In the genomic region with DNA sequence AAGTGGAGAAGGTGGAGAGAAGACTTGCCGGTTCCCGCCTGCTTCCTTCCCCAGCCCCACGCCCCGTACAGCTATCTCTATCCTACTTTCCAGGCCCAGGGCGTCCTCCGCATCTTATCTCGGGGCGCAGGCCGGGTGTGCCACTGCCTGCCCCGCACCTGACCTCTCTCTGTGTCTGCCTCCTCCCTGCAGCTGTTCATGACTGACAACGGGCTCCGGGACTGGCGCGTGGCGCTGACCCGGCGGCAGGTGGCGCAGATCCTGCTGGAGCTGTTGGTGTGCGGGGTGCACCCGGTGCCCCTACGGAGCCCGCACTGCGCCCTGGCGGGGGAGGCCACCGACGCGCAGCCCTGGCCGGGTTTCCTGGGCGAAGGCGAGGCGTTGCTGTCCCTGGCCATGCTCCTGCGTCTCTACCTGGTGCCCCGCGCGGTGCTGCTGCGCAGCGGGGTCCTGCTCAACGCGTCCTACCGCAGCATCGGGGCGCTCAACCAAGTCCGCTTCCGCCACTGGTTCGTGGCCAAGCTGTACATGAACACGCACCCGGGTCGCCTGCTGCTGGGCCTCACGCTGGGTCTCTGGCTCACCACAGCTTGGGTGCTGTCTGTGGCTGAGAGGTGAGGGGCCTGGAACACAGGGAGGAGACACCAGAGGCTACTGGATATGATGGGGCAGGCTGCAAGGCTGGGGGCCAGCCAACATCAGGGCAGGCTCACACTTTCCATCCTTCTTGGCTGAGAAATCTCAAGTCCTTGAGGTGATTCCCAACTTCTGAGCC, we compare ENCODE assay signal across 9 mouse cellular contexts. TPM values are rescaled to one million over a fixed set of nuclear protein-coding genes. Genes with fewer than 3 reads are reported as not detected.
A peak's percentile ranks its signal among the peaks of the same experiment; 100 is the strongest.
DNase-seq lines count a peak whose midpoint lies in the region; ATAC-seq lines count a peak whose summit lies in the region.
"Had no signal": no experiment of that assay in that cellular context is flagged by ENCODE, and none has a peak within 500 bp of the region (broad histone marks: within the 10 kb centered on the region; RNA-seq: fewer than 3 reads in every experiment).

No protein-coding gene starts in this region.

- no peaks in the 10 kb centered on the region for H3K36me3 ChIP-seq in forebrain, embryonic 13.5 days (ENCODE audit: poor library complexity, severe bottlenecking)
- H3K36me3 ChIP-seq in hindbrain, embryonic 16.5 days (ENCODE audit: control insufficient read depth, insufficient read depth, low read length): no peaks in the 10 kb centered on the region

- WGBS in forebrain, embryonic 13.5 days: 9% methylated on average over 47 of the region's 49 CpGs
- 9% methylated on average over 36 of the region's 49 CpGs for WGBS in hindbrain, embryonic 16.5 days

- peaks cover 17% of the 10 kb centered on the region; the same call in 1 of the 2 replicates for H3K27me3 ChIP-seq in forebrain, embryonic 13.5 days
- H3K27me3 ChIP-seq in hindbrain, embryonic 16.5 days (replicated peaks; ENCODE audit: control insufficient read depth, insufficient read depth, low read length): peaks cover 3% of the 10 kb centered on the region; the same call in 1 of the 2 replicates
- H3K27me3 ChIP-seq: CH12.LX had no signal

- no peaks in the 10 kb centered on the region for H3K9me3 ChIP-seq in forebrain, embryonic 13.5 days (replicated peaks)
- no peaks in the 10 kb centered on the region for H3K9me3 ChIP-seq in hindbrain, embryonic 16.5 days (ENCODE audit: control insufficient read depth, low read length)

- H3K4me3 ChIP-seq in forebrain, embryonic 13.5 days: peak overlapping the region; percentile 31
- peak overlapping the region; percentile 24 for H3K4me3 ChIP-seq in hindbrain, embryonic 16.5 days (ENCODE audit: low read length)

- H3K27ac ChIP-seq in forebrain, embryonic 13.5 days: no peak overlapping the region
- no peak overlapping the region for H3K27ac ChIP-seq in hindbrain, embryonic 16.5 days (ENCODE audit: low read depth, low read length)

- peak overlapping the region; percentile 50 for H3K9ac ChIP-seq in forebrain, embryonic 13.5 days
- H3K9ac ChIP-seq in hindbrain, embryonic 16.5 days (ENCODE audit: low read depth, low read length): peak overlapping the region; percentile 44

- peak; percentile 49 to 63 for DNase-seq in heart, adult 18-20 months
- no peak for DNase-seq in heart, postnatal 25 days (ENCODE audit: low spot score)
- DNase-seq in c-Kit-positive CD71-positive TER-119-positive erythroid progenitor cells, embryonic 14.5 days (ENCODE audit: low spot score): peak; percentile 95
- peak; percentile 63 for DNase-seq in lung, postnatal 10 days
- DNase-seq in spleen, postnatal 10 days (ENCODE audit: low spot score in 2 of 2): peak; percentile 89 to 95
- no peak for DNase-seq in left cerebral cortex, postnatal 14 days (ENCODE audit: low spot score in 2 of 2)

- intact Hi-C loops in heart, postnatal 25 days (cut with DNase I): no loop called here
- intact Hi-C loops in left cerebral cortex, postnatal 14 days (cut with DNase I): no loop called here

- ATAC-seq in forebrain, embryonic 13.5 days: peak; percentile 57; the same call in 1 of the 2 replicates
- peak; percentile 43 for ATAC-seq in hindbrain, embryonic 16.5 days

- H3K4me1 ChIP-seq in forebrain, embryonic 13.5 days: peaks cover 20% of the 10 kb centered on the region
- peaks cover 9% of the 10 kb centered on the region for H3K4me1 ChIP-seq in hindbrain, embryonic 16.5 days (ENCODE audit: control insufficient read depth, insufficient read depth, low read depth, low read length)

- H3K4me2 ChIP-seq in forebrain, embryonic 13.5 days: peak overlapping the region; percentile 57
- H3K4me2 ChIP-seq in hindbrain, embryonic 16.5 days (ENCODE audit: low read length): peak overlapping the region; percentile 55

RNA-seq across cellular contexts. Expression of a gene that starts 7.2 kb away (rescaled TPM):
- total RNA-seq in heart, adult 18-20 months (2021): 1 to 10 TPM in 1 of 2 experiments, under 1 TPM in 1; 0.69 to 2.4 TPM
- total RNA-seq in heart, postnatal 25 days (2021): under 1 TPM; 0.70 to 0.81 TPM
- polyA plus RNA-seq in forebrain, embryonic 13.5 days (2015; fragmentation: Nextera tagmentation; extraction: Ambion mirVana): 0.40 and 0.44 TPM in 2 replicates
- polyA plus RNA-seq in hindbrain, embryonic 16.5 days (2015; fragmentation: Nextera tagmentation; extraction: Ambion mirVana): 2.5 and 3.2 TPM in 2 replicates
- total RNA-seq in left cerebral cortex, postnatal 14 days (2021): under 1 TPM; 0.32 to 0.40 TPM

RNA-seq across cellular contexts. Expression of a gene that starts 22.1 kb away (rescaled TPM):
- total RNA-seq in heart, adult 18-20 months (2021): 1 to 10 TPM; 6.6 to 8.4 TPM
- 1 to 10 TPM; 7.6 TPM for total RNA-seq in heart, postnatal 25 days (2021)
- polyA plus RNA-seq in forebrain, embryonic 13.5 days (2015; fragmentation: Nextera tagmentation; extraction: Ambion mirVana): 25.7 and 30.4 TPM in 2 replicates
- 38.2 and 38.9 TPM in 2 replicates for polyA plus RNA-seq in hindbrain, embryonic 16.5 days (2015; fragmentation: Nextera tagmentation; extraction: Ambion mirVana)
- 10 to 100 TPM; 35.5 to 39.7 TPM for total RNA-seq in left cerebral cortex, postnatal 14 days (2021)

RNA-seq across cellular contexts. Expression of a gene that starts 28.3 kb away (rescaled TPM):
- total RNA-seq in heart, adult 18-20 months (2021): not detected
- not detected for total RNA-seq in heart, postnatal 25 days (2021)
- not detected in 2 replicates for polyA plus RNA-seq in forebrain, embryonic 13.5 days (2015; fragmentation: Nextera tagmentation; extraction: Ambion mirVana)
- not detected in 2 replicates for polyA plus RNA-seq in hindbrain, embryonic 16.5 days (2015; fragmentation: Nextera tagmentation; extraction: Ambion mirVana)
- not detected for total RNA-seq in left cerebral cortex, postnatal 14 days (2021)
- total RNA-seq: CH12.LX had no signal

RNA-seq across cellular contexts. Expression of a gene that starts 43.5 kb away (rescaled TPM):
- total RNA-seq in heart, adult 18-20 months (2021): under 1 TPM in 1 of 2 experiments, not detected in 1; 0.32 TPM
- not detected for total RNA-seq in heart, postnatal 25 days (2021)
- not detected in 2 replicates for polyA plus RNA-seq in forebrain, embryonic 13.5 days (2015; fragmentation: Nextera tagmentation; extraction: Ambion mirVana)
- 0.25 and 0.44 TPM in 2 replicates for polyA plus RNA-seq in hindbrain, embryonic 16.5 days (2015; fragmentation: Nextera tagmentation; extraction: Ambion mirVana)
- not detected for total RNA-seq in left cerebral cortex, postnatal 14 days (2021)
- total RNA-seq: CH12.LX had no signal

Comparison
In these comparisons a context has a peak if more than half of its experiments do, and no peak if none do; other contexts are left out.
1. DNase-seq: peak in heart, adult 18-20 months (2 of 2), c-Kit-positive CD71-positive TER-119-positive erythroid progenitor cells, embryonic 14.5 days (single experiment), lung, postnatal 10 days (single experiment) and spleen, postnatal 10 days (2 of 2); none in heart, postnatal 25 days (single experiment) and left cerebral cortex, postnatal 14 days (0 of 2).